Mouse (Mus musculus): ENCODE data around the gene Vmn2r63. TPM values are rescaled to one million over a fixed set of nuclear protein-coding genes. Genes with fewer than 3 reads are reported as not detected.
"Not testable (repeated sequence)": the region's sequence is repeated elsewhere in the genome, so short reads cannot be mapped to it uniquely, and the experiment has no call there.

Gene Vmn2r63
- not detected in 2 replicates for polyA plus RNA-seq (2012; rRNA removed)

GRCm38 (mm10) chr7:42933722-42934121 is at the start of gene Vmn2r63:
Gene Vmn2r63 (minus strand): TSS chr7:42933822.
- not testable (repeated sequence) for H3K4me3 ChIP-seq (ENCODE audit: insufficient read depth, low read length); H3K27ac ChIP-seq (ENCODE audit: insufficient read depth, low read length)

GRCm38 (mm10) chr7:42980739-42981138 is 47.1 kb upstream of the Vmn2r63 start:
- H3K4me1 ChIP-seq (ENCODE audit: control insufficient read depth, insufficient read depth, low read length): no peaks in the 10 kb centered on the region
- no peak overlapping the region for H3K4me3 ChIP-seq (ENCODE audit: insufficient read depth, low read length)
- no peak for TF ChIP-seq CTCF (IDR thresholded peaks at IDR 0.05; ENCODE audit: extremely low read depth, insufficient read depth, low read length)
- TF ChIP-seq POLR2A (IDR thresholded peaks at IDR 0.05; ENCODE audit: extremely low read depth, insufficient read depth, low read length): no peak
- no peak overlapping the region for H3K27ac ChIP-seq (ENCODE audit: insufficient read depth, low read length)

More at GRCm38 (mm10) chr7:42933722-42934121, at the start of gene Vmn2r63:
- not testable (repeated sequence) for H3K4me1 ChIP-seq (ENCODE audit: control insufficient read depth, insufficient read depth, low read length)

DNA sequence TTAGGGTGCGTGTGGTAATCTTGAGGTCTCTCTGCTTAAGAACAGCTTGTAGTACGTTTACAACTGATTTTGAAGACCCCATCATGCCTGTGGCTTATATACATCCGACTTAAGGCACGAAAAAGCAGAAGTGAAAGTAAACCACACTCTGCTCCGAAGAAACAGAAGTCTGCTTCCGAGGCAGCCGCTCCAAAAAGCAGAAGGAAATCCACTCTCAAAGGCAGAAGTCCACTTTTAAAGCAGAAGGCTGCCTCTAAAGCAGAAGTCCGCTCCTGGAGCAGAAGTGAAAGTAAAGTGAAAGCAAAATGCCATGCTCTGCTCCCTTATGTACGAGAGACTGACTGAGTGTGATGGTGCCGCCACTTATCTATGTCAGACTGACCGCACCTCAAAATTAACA is 46.5 kb upstream of the Vmn2r63 start:
- H3K27ac ChIP-seq (ENCODE audit: insufficient read depth, low read length): no peak overlapping the region
- no peak for TF ChIP-seq POLR2A (IDR thresholded peaks at IDR 0.05; ENCODE audit: extremely low read depth, insufficient read depth, low read length)
- TF ChIP-seq CTCF (IDR thresholded peaks at IDR 0.05; ENCODE audit: extremely low read depth, insufficient read depth, low read length): no peak
- no peak overlapping the region for H3K4me3 ChIP-seq (ENCODE audit: insufficient read depth, low read length)
- H3K4me1 ChIP-seq (ENCODE audit: control insufficient read depth, insufficient read depth, low read length): no peaks in the 10 kb centered on the region

DNA sequence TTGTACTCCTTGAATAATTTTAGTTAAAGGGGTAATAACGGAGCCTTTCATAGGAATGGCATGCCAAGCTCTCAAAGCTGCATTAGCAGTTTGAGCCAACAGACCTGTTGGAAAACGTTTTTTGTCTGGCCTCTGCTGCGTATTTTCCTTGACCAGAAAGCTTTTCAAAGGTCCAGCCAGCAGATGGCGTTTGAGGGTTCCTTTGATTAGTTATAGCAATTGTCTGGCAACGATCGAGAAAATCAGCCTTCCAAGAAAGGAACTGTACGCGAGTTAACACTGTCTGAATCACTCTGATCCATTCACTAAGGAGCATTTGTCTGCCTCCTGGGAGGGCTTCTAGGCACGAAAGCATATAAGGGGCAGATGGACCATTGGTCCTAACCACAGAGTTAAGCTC is 31.6 kb upstream of the Vmn2r63 start:
- Histone ChIP-seq H3K4me1 (ENCODE audit: control insufficient read depth, insufficient read depth, low read length) (no peaks in the 10 kb centered on the region), H3K4me3 (ENCODE audit: insufficient read depth, low read length) (no peak overlapping the region), H3K27ac (ENCODE audit: insufficient read depth, low read length) (no peak overlapping the region)
- no peak for TF ChIP-seq POLR2A (IDR thresholded peaks at IDR 0.05; ENCODE audit: extremely low read depth, insufficient read depth, low read length)
- no peak for TF ChIP-seq CTCF (IDR thresholded peaks at IDR 0.05; ENCODE audit: extremely low read depth, insufficient read depth, low read length)

DNA sequence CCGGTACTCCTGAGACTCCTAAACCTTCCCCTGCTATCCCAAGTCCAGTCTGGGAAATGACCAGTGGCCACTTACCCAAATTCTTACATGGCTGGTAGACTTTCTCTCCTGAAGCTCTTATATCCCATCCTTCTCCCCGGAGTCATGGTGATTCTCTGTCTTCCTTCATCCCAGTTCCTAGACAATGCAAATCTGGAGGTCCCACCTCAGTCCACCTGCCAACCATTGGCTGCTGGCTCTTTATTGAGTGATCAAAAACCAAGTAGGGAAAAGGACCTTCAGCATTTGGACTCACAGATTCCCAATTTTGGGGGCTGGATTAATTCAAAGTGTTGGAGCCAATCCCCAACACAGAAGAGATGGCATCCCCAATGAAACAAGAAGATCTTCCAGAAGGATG is 35.6 kb downstream of the Vmn2r63 start:
- H3K4me1 ChIP-seq (ENCODE audit: control insufficient read depth, insufficient read depth, low read length); H3K4me3 ChIP-seq (ENCODE audit: insufficient read depth, low read length); H3K27ac ChIP-seq (ENCODE audit: insufficient read depth, low read length): not testable (repeated sequence)

DNA sequence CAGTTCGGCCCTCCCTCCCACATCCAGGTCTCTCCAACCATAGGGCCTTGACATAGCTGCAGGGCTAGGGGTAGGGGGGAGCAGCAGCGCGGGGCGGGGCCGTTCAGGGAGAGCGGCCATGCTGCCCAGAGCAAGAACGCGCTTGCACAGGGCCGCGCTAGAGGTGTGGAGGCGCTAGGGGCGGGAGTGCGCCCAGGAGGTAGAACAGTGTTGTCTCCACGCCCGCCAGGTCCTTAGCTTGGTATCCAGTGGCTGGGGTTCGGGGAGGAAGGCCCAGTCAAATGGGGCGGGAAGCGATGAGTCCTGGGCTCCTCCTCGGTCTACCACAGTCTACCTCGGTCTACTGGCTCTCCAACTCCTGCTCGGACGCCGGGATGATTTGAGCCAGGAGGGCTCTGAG is 55.5 kb downstream of the Vmn2r63 start:
- no peaks in the 10 kb centered on the region for H3K4me1 ChIP-seq (ENCODE audit: control insufficient read depth, insufficient read depth, low read length)
- no peak for TF ChIP-seq CTCF (IDR thresholded peaks at IDR 0.05; ENCODE audit: extremely low read depth, insufficient read depth, low read length)
- TF ChIP-seq POLR2A (IDR thresholded peaks at IDR 0.05; ENCODE audit: extremely low read depth, insufficient read depth, low read length): no peak
- no peak overlapping the region for H3K4me3 ChIP-seq (ENCODE audit: insufficient read depth, low read length)
- H3K27ac ChIP-seq (ENCODE audit: insufficient read depth, low read length): no peak overlapping the region

- not testable (repeated sequence) for H3K4me1 ChIP-seq (ENCODE audit: control insufficient read depth, insufficient read depth, low read length); H3K4me3 ChIP-seq (ENCODE audit: insufficient read depth, low read length); H3K27ac ChIP-seq (ENCODE audit: insufficient read depth, low read length)
Observed at GRCm38 (mm10) chr7:42866801-42867458, 66.7 kb downstream of the Vmn2r63 start, which contains the start of gene Gm2381. Gene Gm2381 (minus strand): TSS chr7:42867234.

Other genes with a start within 250 kb of the Vmn2r63 start
- 3.4 and 4.1 TPM in 2 replicates for gene Zfp975, start 241.1 kb downstream of the Vmn2r63 start, polyA plus RNA-seq (2012; rRNA removed)
- not detected in 2 replicates for gene Gm17067, start 206.8 kb downstream of the Vmn2r63 start, polyA plus RNA-seq (2012; rRNA removed)
- gene Vmn2r62, start 140.3 kb downstream of the Vmn2r63 start, polyA plus RNA-seq (2012; rRNA removed): not detected in 2 replicates
- gene Gm2381, start 66.6 kb downstream of the Vmn2r63 start, polyA plus RNA-seq (2012; rRNA removed): not detected in 2 replicates
- not detected in 2 replicates for gene Gm9268, start 84.9 kb upstream of the Vmn2r63 start, polyA plus RNA-seq (2012; rRNA removed)
- gene Zfp936, start 180.4 kb upstream of the Vmn2r63 start, polyA plus RNA-seq (2012; rRNA removed): not detected in 2 replicates